Mouse (Mus musculus) thymus, adult 2 months (tissue): Measurements from ENCODE around the gene Pde3b. TPM values are rescaled to one million over a fixed set of nuclear protein-coding genes. Genes with fewer than 3 reads are reported as not detected.

ENCODE experiments used
- DNase-seq: peaks from one replicate; pipeline ENCODE4 v3.0.0; 2021
- H3K27ac ChIP-seq: fragments of 200-500 bp; 2 replicates; pipeline ENCODE4 v1.5.1; 2012; ENCODE audit warnings: low read length, control low read depth; ENCODE audit not compliant: control insufficient read depth, insufficient read depth
- H3K27me3 ChIP-seq: fragments of 200-500 bp; 2 replicates; pipeline ENCODE4 v1.6.1; 2012; ENCODE audit warnings: mild to moderate bottlenecking, low read length, moderate library complexity, mixed read lengths; ENCODE audit not compliant: control insufficient read depth, insufficient read depth
- H3K36me3 ChIP-seq: fragments of 200-500 bp; 2 replicates; pipeline ENCODE4 v1.6.1; 2012; ENCODE audit warnings: mild to moderate bottlenecking, low read length, moderate library complexity; ENCODE audit not compliant: control insufficient read depth, insufficient read depth
- H3K4me1 ChIP-seq: fragments of 200-500 bp; replicated peaks from 2 replicates; pipeline ENCODE4 v1.6.1; 2012; ENCODE audit warnings: low read length; ENCODE audit not compliant: control insufficient read depth, insufficient read depth
- H3K4me3 ChIP-seq: fragments of 200-500 bp; 2 replicates; pipeline ENCODE4 v1.5.1; 2012; ENCODE audit warnings: mild to moderate bottlenecking, low read length, control low read depth, moderate library complexity; ENCODE audit not compliant: control insufficient read depth, insufficient read depth
- CTCF ChIP-seq: fragments of 200-500 bp; IDR thresholded peaks from 2 replicates; pipeline ENCODE4 v1.5.1; 2012; ENCODE audit warnings: mild to moderate bottlenecking, control low read depth, low read length, moderate library complexity, borderline replicate concordance; ENCODE audit not compliant: control insufficient read depth, poor library complexity, insufficient read depth; ENCODE audit errors: extremely low read depth
- POLR2A ChIP-seq: fragments of 200-500 bp; IDR thresholded peaks from 2 replicates; pipeline ENCODE4 v1.6.1; 2012; ENCODE audit warnings: mild to moderate bottlenecking, low read length, control low read depth, moderate library complexity; ENCODE audit not compliant: control insufficient read depth, poor library complexity, insufficient read depth; ENCODE audit errors: extremely low read depth
- WGBS: fragments of 180-500 bp; shearing (Covaris S2); methylation state at CpG from one replicate; pipeline ENCODE4 v1.1.7; 2018; 5-methylcytosine and 5-hydroxymethylcytosine counted together
- polyA plus RNA-seq: library from polyadenylated mRNA; depleted of rRNA; stranded (reverse); fragments of >200 nt; gene quantifications from 2 replicates; pipeline ENCODE4 v1.2.3, GENCODE M21; 2012

Gene Pde3b
- polyA plus RNA-seq, 1 experiment: 12.0 TPM

GRCm38 (mm10) chr7:114453300-114453990 is 38.4 kb downstream of the Pde3b start:
- H3K4me3 ChIP-seq: no peak overlapping the region
- H3K36me3 ChIP-seq: no peaks in the 10 kb centered on the region
- no peak for DNase-seq
- no peaks in the 10 kb centered on the region for H3K27me3 ChIP-seq
- no peak for TF ChIP-seq POLR2A
- no peak for TF ChIP-seq CTCF
- H3K4me1 ChIP-seq: peaks cover 2% of the 10 kb centered on the region; the same call in 1 of the 2 replicates
- WGBS: 21% methylated on average over 5 of the region's 5 CpGs
- no peak overlapping the region for H3K27ac ChIP-seq

- Histone ChIP-seq H3K4me3 (no peak overlapping the region), H3K27me3 (no peaks in the 10 kb centered on the region), H3K36me3 (no peaks in the 10 kb centered on the region), H3K4me1 (peaks cover 2% of the 10 kb centered on the region; the same call in 1 of the 2 replicates), H3K27ac (no peak overlapping the region)
- no peak for DNase-seq
- TF ChIP-seq POLR2A (no peak), CTCF (no peak)
- 89% methylated on average over 1 of the region's 1 CpGs for WGBS
These were observed 39.8 kb downstream of the Pde3b start for GRCm38 (mm10) chr7:114454858-114455257.

- no peaks in the 10 kb centered on the region for H3K36me3 ChIP-seq
- WGBS: 95% methylated on average over 4 of the region's 4 CpGs
- TF ChIP-seq CTCF (no peak), POLR2A (no peak)
These were observed 41.8 kb downstream of the Pde3b start for GRCm38 (mm10) chr7:114456904-114457303.

GRCm38 (mm10) chr7:114459909-114460308 is 44.8 kb downstream of the Pde3b start:
- Histone ChIP-seq H3K27ac (no peak overlapping the region), H3K27me3 (no peaks in the 10 kb centered on the region), H3K4me1 (no peaks in the 10 kb centered on the region), H3K36me3 (no peaks in the 10 kb centered on the region), H3K4me3 (no peak overlapping the region)
- DNase-seq: no peak
- TF ChIP-seq POLR2A (no peak), CTCF (no peak)
- 91% methylated on average over 1 of the region's 1 CpGs for WGBS

More at GRCm38 (mm10) chr7:114456904-114457303, 41.8 kb downstream of the Pde3b start:
- no peak overlapping the region for H3K4me3 ChIP-seq
- no peak overlapping the region for H3K27ac ChIP-seq
- H3K4me1 ChIP-seq: peaks cover 2% of the 10 kb centered on the region; the same call in 1 of the 2 replicates
- no peaks in the 10 kb centered on the region for H3K27me3 ChIP-seq
- DNase-seq: no peak

- no peak overlapping the region for H3K27ac ChIP-seq
- H3K4me3 ChIP-seq: no peak overlapping the region
- 61% methylated on average over 2 of the region's 2 CpGs for WGBS
- DNase-seq: no peak
- H3K4me1 ChIP-seq: no peaks in the 10 kb centered on the region
- no peaks in the 10 kb centered on the region for H3K36me3 ChIP-seq
- TF ChIP-seq POLR2A: no peak
- no peak for TF ChIP-seq CTCF
- no peaks in the 10 kb centered on the region for H3K27me3 ChIP-seq
These were observed 46.6 kb downstream of the Pde3b start for GRCm38 (mm10) chr7:114461727-114462126.

- WGBS: 90% methylated on average over 3 of the region's 3 CpGs
- H3K4me3 ChIP-seq: no peak overlapping the region
- H3K27ac ChIP-seq: no peak overlapping the region
- H3K27me3 ChIP-seq: no peaks in the 10 kb centered on the region
- H3K4me1 ChIP-seq: no peaks in the 10 kb centered on the region
- H3K36me3 ChIP-seq: no peaks in the 10 kb centered on the region
- TF ChIP-seq POLR2A: no peak
- no peak for TF ChIP-seq CTCF
- no peak for DNase-seq
These were observed 51.3 kb downstream of the Pde3b start for GRCm38 (mm10) chr7:114466358-114466757.

GRCm38 (mm10) chr7:114472471-114472870 is 57.4 kb downstream of the Pde3b start:
- H3K27ac ChIP-seq: no peak overlapping the region
- H3K4me1 ChIP-seq: no peaks in the 10 kb centered on the region
- WGBS: 50% methylated on average over 2 of the region's 2 CpGs
- H3K36me3 ChIP-seq: no peaks in the 10 kb centered on the region
- DNase-seq: no peak
- H3K27me3 ChIP-seq: no peaks in the 10 kb centered on the region
- TF ChIP-seq POLR2A (no peak), CTCF (no peak)
- no peak overlapping the region for H3K4me3 ChIP-seq
